Mouse (Mus musculus): Measurements from ENCODE around the gene Srarp. TPM values are rescaled to one million over a fixed set of nuclear protein-coding genes. Genes with fewer than 3 reads are reported as not detected.

Srarp gene
- polyA plus RNA-seq, 1 experiment from 2014 or later = not detected

- Histone ChIP-seq H3K4me1 (replicated peaks; ENCODE audit: control insufficient read depth, insufficient read depth, low read length) (peaks cover 15% of the 10 kb centered on the region), H3K9ac (ENCODE audit: low read length) (no peak overlapping the region), H3K4me2 (ENCODE audit: low read length) (no peak overlapping the region), H3K9me3 (ENCODE audit: control insufficient read depth, low read length) (no peaks in the 10 kb centered on the region), H3K27ac (ENCODE audit: low read depth) (no peak overlapping the region), H3K27me3 (replicated peaks; ENCODE audit: control insufficient read depth, insufficient read depth, low read length) (no peaks in the 10 kb centered on the region), H3K36me3 (ENCODE audit: control insufficient read depth, insufficient read depth, low read length) (no peaks in the 10 kb centered on the region), H3K4me3 (ENCODE audit: low read depth, low read length) (no peak overlapping the region)
- ATAC-seq (replicated peaks; ENCODE audit: low FRiP score, low TSS enrichment, low read depth) (no peak), DNase-seq (ENCODE audit: low spot score) (no peak)
- WGBS = 57% methylated on average over 27 of the region's 27 CpGs
These were observed 16.3 kb downstream of the Srarp start for GRCm38 (mm10) chr4:141419398-141420191.

GRCm38 (mm10) chr4:141415924-141416323 lies 20.0 kb downstream of the Srarp start, which contains the start of gene Clcnkb:
Gene Clcnkb, minus strand, starts transcription at chr4:141416014.
- no peak for ATAC-seq (replicated peaks; ENCODE audit: low FRiP score, low TSS enrichment, low read depth)

GRCm38 (mm10) chr4:141411430-141411992 lies 24.4 kb downstream of the Srarp start:
- 22% methylated on average over 22 of the region's 22 CpGs for WGBS
- no peak overlapping the region for H3K27ac ChIP-seq (ENCODE audit: low read depth)
- 0 out of 2 replicates have a peak, but pooled peaks cover 5% of the 10 kb centered on the region for H3K4me1 ChIP-seq (replicated peaks; ENCODE audit: control insufficient read depth, insufficient read depth, low read length)
- no peak overlapping the region for H3K9ac ChIP-seq (ENCODE audit: low read length)
- ATAC-seq (replicated peaks; ENCODE audit: low FRiP score, low TSS enrichment, low read depth) = no peak
- H3K36me3 ChIP-seq (ENCODE audit: control insufficient read depth, insufficient read depth, low read length) = no peaks in the 10 kb centered on the region
- no peak overlapping the region for H3K4me3 ChIP-seq (ENCODE audit: low read depth, low read length)
- H3K4me2 ChIP-seq (ENCODE audit: low read length) = no peak overlapping the region
- no peaks in the 10 kb centered on the region for H3K9me3 ChIP-seq (ENCODE audit: control insufficient read depth, low read length)
- no peaks in the 10 kb centered on the region for H3K27me3 ChIP-seq (replicated peaks; ENCODE audit: control insufficient read depth, insufficient read depth, low read length)
- no peak for DNase-seq (ENCODE audit: low spot score)

More at GRCm38 (mm10) chr4:141415924-141416323, 20.0 kb downstream of the Srarp start, which contains the start of gene Clcnkb:
- Histone ChIP-seq H3K36me3 (ENCODE audit: control insufficient read depth, insufficient read depth, low read length) (no peaks in the 10 kb centered on the region), H3K4me3 (ENCODE audit: low read depth, low read length) (no peak within 1 kb of the TSS), H3K27me3 (replicated peaks; ENCODE audit: control insufficient read depth, insufficient read depth, low read length) (no peaks in the 10 kb centered on the region), H3K4me2 (ENCODE audit: low read length) (no peak within 1 kb of the TSS), H3K9me3 (ENCODE audit: control insufficient read depth, low read length) (no peaks in the 10 kb centered on the region), H3K27ac (ENCODE audit: low read depth) (no peak within 1 kb of the TSS), H3K4me1 (replicated peaks; ENCODE audit: control insufficient read depth, insufficient read depth, low read length) (peaks cover 5% of the 10 kb centered on the region), H3K9ac (ENCODE audit: low read length) (no peak within 1 kb of the TSS)
- WGBS = 63% methylated on average over 7 of the region's 7 CpGs
- DNase-seq (ENCODE audit: low spot score) = no peak

- H3K4me1 ChIP-seq (replicated peaks; ENCODE audit: control insufficient read depth, insufficient read depth, low read length) = peaks cover 11% of the 10 kb centered on the region; the same call in 1 of the 2 replicates
- H3K4me2 ChIP-seq (ENCODE audit: low read length) = no peak overlapping the region
- no peak for ATAC-seq (replicated peaks; ENCODE audit: low FRiP score, low TSS enrichment, low read depth)
- no peak overlapping the region for H3K27ac ChIP-seq (ENCODE audit: low read depth)
- H3K9ac ChIP-seq (ENCODE audit: low read length) = no peak overlapping the region
- no peaks in the 10 kb centered on the region for H3K36me3 ChIP-seq (ENCODE audit: control insufficient read depth, insufficient read depth, low read length)
- WGBS = 90% methylated on average over 3 of the region's 3 CpGs
- H3K4me3 ChIP-seq (ENCODE audit: low read depth, low read length) = no peak overlapping the region
- no peaks in the 10 kb centered on the region for H3K27me3 ChIP-seq (replicated peaks; ENCODE audit: control insufficient read depth, insufficient read depth, low read length)
- no peak for DNase-seq (ENCODE audit: low spot score)
- no peaks in the 10 kb centered on the region for H3K9me3 ChIP-seq (ENCODE audit: control insufficient read depth, low read length)
These were observed 27.3 kb downstream of the Srarp start for GRCm38 (mm10) chr4:141408577-141408976.

- no peak overlapping the region for H3K9ac ChIP-seq (ENCODE audit: low read length)
- H3K4me1 ChIP-seq (replicated peaks; ENCODE audit: control insufficient read depth, insufficient read depth, low read length) = peaks cover 11% of the 10 kb centered on the region; the same call in 1 of the 2 replicates
- H3K27me3 ChIP-seq (replicated peaks; ENCODE audit: control insufficient read depth, insufficient read depth, low read length) = no peaks in the 10 kb centered on the region
- no peaks in the 10 kb centered on the region for H3K36me3 ChIP-seq (ENCODE audit: control insufficient read depth, insufficient read depth, low read length)
- DNase-seq (ENCODE audit: low spot score) (no peak), ATAC-seq (replicated peaks; ENCODE audit: low FRiP score, low TSS enrichment, low read depth) (0 out of 2 replicates have a peak, but pooled peaks have one; percentile 10)
- H3K4me2 ChIP-seq (ENCODE audit: low read length) = no peak overlapping the region
- 39% methylated on average over 13 of the region's 14 CpGs for WGBS
- H3K27ac ChIP-seq (ENCODE audit: low read depth) = no peak overlapping the region
- no peaks in the 10 kb centered on the region for H3K9me3 ChIP-seq (ENCODE audit: control insufficient read depth, low read length)
- H3K4me3 ChIP-seq (ENCODE audit: low read depth, low read length) = no peak overlapping the region
These were observed 29.2 kb downstream of the Srarp start for GRCm38 (mm10) chr4:141406516-141407299.

GRCm38 (mm10) chr4:141405314-141405622 lies 30.6 kb downstream of the Srarp start:
- no peak overlapping the region for H3K9ac ChIP-seq (ENCODE audit: low read length)
- H3K4me2 ChIP-seq (ENCODE audit: low read length) = no peak overlapping the region
- H3K36me3 ChIP-seq (ENCODE audit: control insufficient read depth, insufficient read depth, low read length) = no peaks in the 10 kb centered on the region
- no peak overlapping the region for H3K4me3 ChIP-seq (ENCODE audit: low read depth, low read length)
- H3K9me3 ChIP-seq (ENCODE audit: control insufficient read depth, low read length) = no peaks in the 10 kb centered on the region
- DNase-seq (ENCODE audit: low spot score) (no peak), ATAC-seq (replicated peaks; ENCODE audit: low FRiP score, low TSS enrichment, low read depth) (no peak)
- H3K4me1 ChIP-seq (replicated peaks; ENCODE audit: control insufficient read depth, insufficient read depth, low read length) = peaks cover 11% of the 10 kb centered on the region; the same call in 1 of the 2 replicates
- no peak overlapping the region for H3K27ac ChIP-seq (ENCODE audit: low read depth)
- WGBS = 81% methylated on average over 3 of the region's 3 CpGs
- H3K27me3 ChIP-seq (replicated peaks; ENCODE audit: control insufficient read depth, insufficient read depth, low read length) = no peaks in the 10 kb centered on the region

- Histone ChIP-seq H3K27me3 (replicated peaks; ENCODE audit: control insufficient read depth, insufficient read depth, low read length) (no peaks in the 10 kb centered on the region), H3K4me2 (ENCODE audit: low read length) (peak overlapping the region; percentile 46), H3K36me3 (ENCODE audit: control insufficient read depth, insufficient read depth, low read length) (no peaks in the 10 kb centered on the region), H3K9ac (ENCODE audit: low read length) (peak overlapping the region; percentile 35), H3K4me3 (ENCODE audit: low read depth, low read length) (0 out of 2 replicates have a peak overlapping the region, but pooled peaks have one; percentile 11), H3K27ac (ENCODE audit: low read depth) (no peak overlapping the region), H3K4me1 (replicated peaks; ENCODE audit: control insufficient read depth, insufficient read depth, low read length) (peaks cover 11% of the 10 kb centered on the region; the same call in 1 of the 2 replicates), H3K9me3 (ENCODE audit: control insufficient read depth, low read length) (no peaks in the 10 kb centered on the region)
- WGBS = 7% methylated on average over 15 of the region's 15 CpGs
- peak; percentile 73 for ATAC-seq (replicated peaks; ENCODE audit: low FRiP score, low TSS enrichment, low read depth)
- DNase-seq (ENCODE audit: low spot score) = peak; percentile 99
These were observed 31.2 kb downstream of the Srarp start for GRCm38 (mm10) chr4:141404518-141405313.

- 84% methylated on average over 15 of the region's 15 CpGs for WGBS
- ATAC-seq (replicated peaks; ENCODE audit: low FRiP score, low TSS enrichment, low read depth) = no peak
- DNase-seq (ENCODE audit: low spot score) = no peak
These were observed 35.7 kb downstream of the Srarp start for GRCm38 (mm10) chr4:141400171-141400570.

More at GRCm38 (mm10) chr4:141400171-141400570, 35.7 kb downstream of the Srarp start:
- Histone ChIP-seq H3K9ac (ENCODE audit: low read length) (no peak overlapping the region), H3K27ac (ENCODE audit: low read depth) (no peak overlapping the region), H3K36me3 (ENCODE audit: control insufficient read depth, insufficient read depth, low read length) (no peaks in the 10 kb centered on the region), H3K4me2 (ENCODE audit: low read length) (no peak overlapping the region), H3K9me3 (ENCODE audit: control insufficient read depth, low read length) (no peaks in the 10 kb centered on the region), H3K4me1 (replicated peaks; ENCODE audit: control insufficient read depth, insufficient read depth, low read length) (peaks cover 5% of the 10 kb centered on the region; the same call in 1 of the 2 replicates), H3K27me3 (replicated peaks; ENCODE audit: control insufficient read depth, insufficient read depth, low read length) (no peaks in the 10 kb centered on the region), H3K4me3 (ENCODE audit: low read depth, low read length) (no peak overlapping the region)
